Mouse (Mus musculus) CH12.LX (cell line): Measurements from ENCODE around the gene Slc43a2. TPM values are rescaled to one million over a fixed set of nuclear protein-coding genes. Genes with fewer than 3 reads are reported as not detected.

Source experiments
- DNase-seq: peaks from one replicate; pipeline ENCODE4 v3.0.0-alpha.2; 2013; ENCODE audit errors: extremely low read depth
- H3K27ac ChIP-seq: 2 replicates; pipeline ENCODE4 v1.5.1; 2012; ENCODE audit warnings: low read depth, mild to moderate bottlenecking, control low read depth, moderate library complexity; ENCODE audit not compliant: insufficient read depth
- H3K27me3 ChIP-seq: replicated peaks from 2 replicates; pipeline ENCODE3; 2012; ENCODE audit warnings: inconsistent platforms
- H3K36me3 ChIP-seq, 2 experiments: replicated peaks in 1 of 2; 2 replicates each; pipeline versions ENCODE3 to v1.6.1; 2012; ENCODE audit warnings: inconsistent platforms in 1 of 2, low read length in 1 of 2, mild to moderate bottlenecking in 1 of 2, mixed read lengths in 1 of 2, moderate library complexity in 1 of 2; ENCODE audit not compliant: control insufficient read depth in 1 of 2, insufficient read depth in 1 of 2
- H3K4me1 ChIP-seq, 2 experiments: 2 replicates each; pipeline ENCODE4 v1.6.1; 2012; ENCODE audit warnings: inconsistent platforms in 1 of 2, moderate library complexity in 1 of 2; ENCODE audit not compliant: insufficient read depth in 2 of 2, control insufficient read depth in 1 of 2
- H3K4me2 ChIP-seq: 2 replicates; pipeline ENCODE4 v1.6.1; 2012; ENCODE audit warnings: low read depth, mild to moderate bottlenecking, control low read depth; ENCODE audit not compliant: poor library complexity, insufficient read depth, severe bottlenecking
- H3K4me3 ChIP-seq, 3 experiments: fragments of 150-350 bp in 1 of 3; sonication (generic) in 1 of 3; replicated peaks in 1 of 3; 2 replicates each; pipeline versions ENCODE3 to v1.5.1; 2011 to 2012; ENCODE audit warnings: low read depth in 2 of 3, low read length in 2 of 3, mild to moderate bottlenecking in 2 of 3, moderate library complexity in 2 of 3, control low read depth in 1 of 3, improper control_type of control experiment in 1 of 3, inconsistent platforms in 1 of 3, mixed read lengths in 1 of 3; ENCODE audit not compliant: poor library complexity in 1 of 3
- H3K79me2 ChIP-seq: replicated peaks from 2 replicates; pipeline ENCODE4 v1.6.1; 2012; ENCODE audit warnings: mild to moderate bottlenecking, moderate library complexity; ENCODE audit not compliant: control insufficient read depth, poor library complexity, insufficient read depth, severe bottlenecking; ENCODE audit errors: extremely low read depth
- H3K9ac ChIP-seq: 2 replicates; pipeline ENCODE4 v1.6.1; 2012; ENCODE audit warnings: low read depth, mild to moderate bottlenecking, control low read depth, moderate library complexity; ENCODE audit not compliant: insufficient read depth
- H3K9me3 ChIP-seq: replicated peaks from 2 replicates; pipeline ENCODE3; 2012; ENCODE audit warnings: low read length, inconsistent platforms, mixed read lengths
- BHLHE40 ChIP-seq: IDR thresholded peaks from 2 replicates; pipeline ENCODE4 v1.6.1; 2011; ENCODE audit warnings: mild to moderate bottlenecking, low read depth, low read length, improper control_type of control experiment
- CHD2 ChIP-seq: IDR thresholded peaks from 2 replicates; pipeline ENCODE4 v1.6.1; 2011; ENCODE audit warnings: low read length, improper control_type of control experiment
- E2F4 ChIP-seq: IDR thresholded peaks from 2 replicates; pipeline ENCODE4 v1.6.1; 2011; ENCODE audit warnings: low read depth, low read length, improper control_type of control experiment; ENCODE audit not compliant: insufficient replicate concordance
- ELF1 ChIP-seq: IDR thresholded peaks from 2 replicates; pipeline ENCODE4 v1.6.1; 2014; ENCODE audit warnings: low read depth, mild to moderate bottlenecking, inconsistent platforms, low read length, improper control_type of control experiment
- EP300 ChIP-seq: IDR thresholded peaks from 2 replicates; pipeline ENCODE4 v1.6.1; 2011; ENCODE audit warnings: low read length, improper control_type of control experiment
- ETS1 ChIP-seq: conservative IDR thresholded peaks from 2 replicates; pipeline ENCODE4 v1.6.1; 2012; ENCODE audit warnings: low read depth, mild to moderate bottlenecking, inconsistent platforms, low read length, improper control_type of control experiment, moderate library complexity
- GABPA ChIP-seq: IDR thresholded peaks from 2 replicates; pipeline ENCODE4 v1.6.1; 2012; ENCODE audit warnings: low read depth, low read length, improper control_type of control experiment, inconsistent platforms; ENCODE audit not compliant: insufficient replicate concordance
- JUND ChIP-seq: conservative IDR thresholded peaks from 2 replicates; pipeline ENCODE4 v1.6.1; 2011; ENCODE audit warnings: low read depth, low read length, improper control_type of control experiment
- KAT2A ChIP-seq: IDR thresholded peaks from 2 replicates; pipeline ENCODE4 v1.6.1; 2012; ENCODE audit warnings: low read length, improper control_type of control experiment, inconsistent platforms; ENCODE audit not compliant: insufficient replicate concordance
- MAX ChIP-seq: IDR thresholded peaks from 2 replicates; pipeline ENCODE4 v1.6.1; 2011; ENCODE audit warnings: low read length, improper control_type of control experiment
- MXI1 ChIP-seq: IDR thresholded peaks from 2 replicates; pipeline ENCODE4 v1.6.1; 2011; ENCODE audit warnings: mild to moderate bottlenecking, low read depth, low read length, improper control_type of control experiment
- MYC ChIP-seq: IDR thresholded peaks from 2 replicates; pipeline ENCODE4 v1.6.1; 2011; ENCODE audit warnings: low read depth, mild to moderate bottlenecking, improper control_type of control experiment, low read length
- NELFE ChIP-seq: IDR thresholded peaks from 2 replicates; pipeline ENCODE4 v1.6.1; 2011; ENCODE audit warnings: low read depth, low read length, improper control_type of control experiment
- NRF1 ChIP-seq: IDR thresholded peaks from 2 replicates; pipeline ENCODE4 v1.6.1; 2014; ENCODE audit warnings: low read depth, mild to moderate bottlenecking, inconsistent platforms, low read length, improper control_type of control experiment, moderate library complexity
- PAX5 ChIP-seq: IDR thresholded peaks from 2 replicates; pipeline ENCODE4 v1.6.1; 2012; ENCODE audit warnings: low read length, inconsistent platforms, mixed read lengths
- POLR2A ChIP-seq: IDR thresholded peaks from 2 replicates; pipeline ENCODE4 v1.6.1; 2011; ENCODE audit warnings: low read depth, mild to moderate bottlenecking, improper control_type of control experiment, low read length
- POLR2AphosphoS2 ChIP-seq: IDR thresholded peaks from 2 replicates; pipeline ENCODE4 v1.6.1; 2011; ENCODE audit warnings: low read depth, low read length, improper control_type of control experiment
- RAD21 ChIP-seq: IDR thresholded peaks from 2 replicates; pipeline ENCODE4 v1.6.1; 2011; ENCODE audit warnings: low read depth, mild to moderate bottlenecking, low read length, improper control_type of control experiment, moderate library complexity
- SIN3A ChIP-seq: IDR thresholded peaks from 2 replicates; pipeline ENCODE4 v1.6.1; 2012; ENCODE audit warnings: low read length, improper control_type of control experiment, inconsistent platforms
- SMC3 ChIP-seq: IDR thresholded peaks from 2 replicates; pipeline ENCODE4 v1.6.1; 2011; ENCODE audit warnings: low read depth, low read length, improper control_type of control experiment
- TBP ChIP-seq: conservative IDR thresholded peaks from 2 replicates; pipeline ENCODE4 v1.6.1; 2011; ENCODE audit warnings: low read depth, low read length, improper control_type of control experiment
- TCF12 ChIP-seq: IDR thresholded peaks from 2 replicates; pipeline ENCODE4 v1.6.1; 2014; ENCODE audit warnings: low read depth, mild to moderate bottlenecking, inconsistent platforms, low read length, improper control_type of control experiment
- USF2 ChIP-seq: conservative IDR thresholded peaks from 2 replicates; pipeline ENCODE4 v1.6.1; 2011; ENCODE audit warnings: low read depth, low read length, improper control_type of control experiment
- ZKSCAN1 ChIP-seq: IDR thresholded peaks from 2 replicates; pipeline ENCODE4 v1.6.1; 2012; ENCODE audit warnings: low read depth, inconsistent platforms, low read length, improper control_type of control experiment, borderline replicate concordance
- ZMIZ1 ChIP-seq: IDR thresholded peaks from 2 replicates; pipeline ENCODE4 v1.6.1; 2012; ENCODE audit warnings: low read depth, mild to moderate bottlenecking, inconsistent platforms, low read length, improper control_type of control experiment
- ZNF384 ChIP-seq: IDR thresholded peaks from 2 replicates; pipeline ENCODE4 v1.6.1; 2012; ENCODE audit warnings: low read depth, low read length, improper control_type of control experiment, inconsistent platforms
- dilution Hi-C: fragments of 300-500 bp; cut with MboI; formaldehyde crosslinking; loops from 2 replicates; pipeline ENCODE4 v1.14.3; 2020; ENCODE audit warnings: low sequenced_read_pairs; ENCODE audit not compliant: extremely low pct_unique_long_range_greater_than_20kb, extremely low pct_ligation_motif_present
- in situ Hi-C: fragments of 300-500 bp; cut with MboI; formaldehyde crosslinking; loops from 3 replicates; pipeline ENCODE4 v1.14.3; 2019; ENCODE audit warnings: low sequenced_read_pairs, low pct_ligation_motif_present, low pct_unique_long_range_greater_than_20kb, mixed read lengths
- polyA plus RNA-seq: library from polyadenylated mRNA; unstranded; fragments of >175 nt; gene quantifications from 2 replicates; pipeline ENCODE4 v1.2.1, GENCODE M21; 2012; ENCODE audit warnings: low read depth; ENCODE audit not compliant: insufficient read length
- total RNA-seq, 2 experiments: library from RNA; depleted of rRNA; stranded (reverse); fragments of 300-350 nt in 1 of 2; fragments of >200 nt in 1 of 2; gene quantifications; 2 replicates each; pipeline ENCODE4 v1.2.3; 2012 to 2014

Gene Slc43a2
- total and polyA plus RNA-seq, 3 experiments = 5.0 to 8.9 (median 8.8) TPM

DNA sequence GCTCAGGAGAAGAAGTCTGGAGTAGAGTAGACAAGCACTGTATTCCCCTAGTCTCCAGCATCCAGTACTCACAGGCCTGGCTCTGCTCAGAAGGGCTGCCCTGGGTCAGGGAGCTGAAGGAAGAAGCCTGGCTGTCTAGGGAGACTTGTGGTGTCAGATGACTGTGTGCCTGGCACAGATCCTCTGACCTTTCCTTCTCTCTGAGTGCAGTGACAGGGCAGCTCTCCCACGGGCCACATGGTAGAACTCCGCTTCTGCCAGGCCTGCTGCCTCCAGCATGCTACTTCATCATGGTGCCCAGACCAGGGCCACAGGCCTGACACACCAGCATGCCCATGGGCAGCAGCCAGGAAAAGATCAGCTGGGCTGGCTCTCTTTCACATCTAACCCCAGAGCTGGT, 34.4 kb downstream of the Slc43a2 start:
- no peak for DNase-seq
- H3K4me2 ChIP-seq = no peak overlapping the region
- no peak for TF ChIP-seq POLR2AphosphoS2
- no peak for TF ChIP-seq PAX5
- TF ChIP-seq ELF1 = no peak
- TF ChIP-seq GABPA = no peak
- TF ChIP-seq NELFE = no peak
- TF ChIP-seq CHD2 = no peak
- no peak for TF ChIP-seq MYC
- no peak for TF ChIP-seq POLR2A
- no peak for TF ChIP-seq SMC3
- TF ChIP-seq TBP = no peak
- no peak for TF ChIP-seq RAD21
- no peak for TF ChIP-seq BHLHE40
- TF ChIP-seq NRF1 = no peak
- no peak for TF ChIP-seq MAX
- no peak for TF ChIP-seq KAT2A
- no peak for TF ChIP-seq ZMIZ1
- TF ChIP-seq TCF12 = no peak
- H3K9me3 ChIP-seq = no peaks in the 10 kb centered on the region
- no peak overlapping the region for H3K27ac ChIP-seq
- H3K36me3 ChIP-seq = peaks cover 20 to 64% of the 10 kb centered on the region in 2 experiments
- no peak overlapping the region for H3K9ac ChIP-seq
- dilution Hi-C loops = no loop called here
- H3K4me3 ChIP-seq = no peak overlapping the region
- no peaks in the 10 kb centered on the region for H3K79me2 ChIP-seq
- H3K27me3 ChIP-seq = no peaks in the 10 kb centered on the region
- in situ Hi-C loops = no loop called here
- peaks cover 39 to 76% of the 10 kb centered on the region in 2 experiments for H3K4me1 ChIP-seq

DNA sequence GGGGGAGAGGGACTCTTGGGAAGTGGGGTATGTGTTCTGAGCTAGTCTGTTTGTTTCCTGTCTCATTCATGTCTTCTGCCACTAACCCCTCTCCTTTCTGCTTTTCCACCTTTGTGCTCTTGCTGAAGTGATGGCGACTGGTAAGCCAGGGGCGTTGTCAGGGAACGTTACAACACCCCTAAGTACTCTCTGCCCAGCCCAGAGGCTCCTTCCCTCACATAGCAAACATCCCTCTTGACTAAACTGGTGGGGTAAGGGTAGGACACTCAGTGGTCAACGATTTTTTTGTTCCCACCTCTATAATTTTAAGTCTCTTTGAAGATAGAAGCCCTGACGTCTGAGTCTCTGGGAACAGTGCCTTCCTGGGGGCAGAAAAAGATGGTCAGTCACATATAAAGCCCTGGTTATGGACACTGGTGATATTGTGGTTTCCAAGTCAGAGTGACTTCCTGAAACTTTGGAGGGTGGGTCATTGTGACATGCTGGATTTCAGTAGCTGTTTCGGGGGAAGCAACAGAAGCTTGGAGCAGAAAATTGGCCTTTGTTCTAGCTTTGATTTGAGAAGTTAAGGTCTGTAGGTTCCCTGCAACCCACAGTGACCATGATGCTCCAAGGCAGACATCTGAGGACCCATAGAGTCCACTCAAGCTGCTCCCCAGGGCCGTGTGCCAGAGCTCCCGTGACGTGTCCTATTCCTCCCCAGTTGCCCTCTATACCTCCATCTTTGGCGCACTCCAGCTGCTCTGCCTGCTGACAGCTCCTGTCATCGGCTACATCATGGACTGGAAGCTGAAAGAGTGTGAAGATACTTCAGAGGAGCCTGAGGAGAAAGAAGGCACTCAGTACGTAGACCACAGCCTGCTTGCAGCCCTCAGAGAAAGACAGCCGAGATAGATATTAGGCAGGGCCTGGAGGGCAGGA, 35.0 kb downstream of the Slc43a2 start:
- Histone ChIP-seq H3K4me1 (peaks cover 35 to 75% of the 10 kb centered on the region in 2 experiments), H3K9me3 (no peaks in the 10 kb centered on the region), H3K27me3 (no peaks in the 10 kb centered on the region), H3K27ac (no peak overlapping the region), H3K4me2 (no peak overlapping the region), H3K79me2 (no peaks in the 10 kb centered on the region), H3K36me3 (peaks cover 20 to 69% of the 10 kb centered on the region in 2 experiments), H3K4me3 (no peak overlapping the region), H3K9ac (no peak overlapping the region)
- in situ Hi-C loops = no loop called here
- TF ChIP-seq MAX (no peak), USF2 (no peak), EP300 (no peak), BHLHE40 (no peak), ZMIZ1 (no peak), E2F4 (no peak), NELFE (no peak), ETS1 (no peak), JUND (no peak), ZNF384 (no peak), POLR2A (no peak), SIN3A (no peak), MXI1 (no peak), ZKSCAN1 (no peak), KAT2A (no peak), MYC (no peak), SMC3 (no peak)
- no peak for DNase-seq
- dilution Hi-C loops = no loop called here
